Mouse (Mus musculus) intestine, embryonic 15.5 days (tissue): ENCODE data around the gene Hspb9. TPM values are rescaled to one million over a fixed set of nuclear protein-coding genes. Genes with fewer than 3 reads are reported as not detected.

Source experiments
- ATAC-seq: fragments of 200-750 bp; cut with Nextera tagmentation; 2 replicates; pipeline ENCODE4 v1.8.0; 2017; ENCODE audit warnings: moderate TSS enrichment, moderate library complexity
- H3K27ac ChIP-seq: fragments of 300-500 bp; sonication (generic); 2 replicates; pipeline ENCODE4 v1.5.1; 2015; ENCODE audit warnings: mild to moderate bottlenecking, inconsistent platforms
- H3K27me3 ChIP-seq: fragments of 300-500 bp; sonication (generic); replicated peaks from 2 replicates; pipeline ENCODE4 v1.6.1; 2015; ENCODE audit warnings: inconsistent platforms
- H3K36me3 ChIP-seq: fragments of 300-500 bp; sonication (generic); 2 replicates; pipeline ENCODE4 v1.6.1; 2015; ENCODE audit warnings: inconsistent platforms
- H3K4me1 ChIP-seq: fragments of 300-500 bp; sonication (generic); replicated peaks from 2 replicates; pipeline ENCODE4 v1.6.1; 2015; ENCODE audit warnings: inconsistent platforms
- H3K4me2 ChIP-seq: fragments of 300-500 bp; sonication (generic); replicated peaks from 2 replicates; pipeline ENCODE4 v1.6.1; 2015; ENCODE audit warnings: mild to moderate bottlenecking, inconsistent platforms
- H3K4me3 ChIP-seq: fragments of 300-500 bp; sonication (generic); replicated peaks from 2 replicates; pipeline ENCODE4 v1.5.1; 2015; ENCODE audit warnings: inconsistent platforms
- H3K9ac ChIP-seq: fragments of 300-500 bp; sonication (generic); 2 replicates; pipeline ENCODE4 v1.6.1; 2015; ENCODE audit warnings: inconsistent platforms
- H3K9me3 ChIP-seq: fragments of 300-500 bp; sonication (generic); 2 replicates; pipeline ENCODE4 v1.6.1; 2016; ENCODE audit warnings: inconsistent platforms
- WGBS: fragments of 180-500 bp; shearing (Covaris S2); methylation state at CpG from one replicate; pipeline ENCODE4 v1.1.7; 2015; 5-methylcytosine and 5-hydroxymethylcytosine counted together
- polyA plus RNA-seq: library from polyadenylated mRNA; unstranded; fragments of >200 nt; fragmentation: Nextera tagmentation; extraction: Ambion mirVana; gene quantifications from 2 replicates; pipeline ENCODE4 v1.2.1, GENCODE M21; 2015

Hspb9 gene
- polyA plus RNA-seq, 1 experiment from 2014 or later: 0.54 TPM

DNA sequence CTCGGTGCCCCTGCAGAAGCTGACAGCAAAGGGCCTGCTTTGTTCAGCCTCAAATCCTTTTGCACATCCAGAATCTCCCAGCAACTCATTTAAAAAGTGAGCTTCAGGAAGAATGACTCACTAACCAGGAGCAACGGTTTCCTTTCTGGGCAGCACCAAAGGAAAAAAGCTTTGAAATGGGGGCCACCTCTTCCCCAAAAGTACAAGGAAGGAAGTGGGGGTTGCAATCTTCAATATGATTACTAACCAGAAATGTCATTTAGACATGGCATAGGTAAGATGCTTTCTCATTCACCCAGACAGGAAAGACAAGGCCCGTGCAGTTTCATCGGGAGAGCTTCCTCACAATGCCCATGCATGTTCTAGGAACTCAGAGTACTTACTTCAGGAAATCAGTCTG lies 7.6 kb downstream of the Hspb9 start:
- H3K27me3 ChIP-seq: no peaks in the 10 kb centered on the region
- H3K4me2 ChIP-seq: no peak overlapping the region
- H3K4me3 ChIP-seq: no peak overlapping the region
- 63% methylated on average over 4 of the region's 4 CpGs for whole genome bisulfite sequencing
- peaks cover 32% of the 10 kb centered on the region for H3K4me1 ChIP-seq
- 0 out of 2 replicates have a peak, but pooled peaks cover 15% of the 10 kb centered on the region for H3K36me3 ChIP-seq
- no peak overlapping the region for H3K9ac ChIP-seq
- no peaks in the 10 kb centered on the region for H3K9me3 ChIP-seq
- ATAC-seq: no peak
- peak overlapping the region; percentile 18 for H3K27ac ChIP-seq

DNA sequence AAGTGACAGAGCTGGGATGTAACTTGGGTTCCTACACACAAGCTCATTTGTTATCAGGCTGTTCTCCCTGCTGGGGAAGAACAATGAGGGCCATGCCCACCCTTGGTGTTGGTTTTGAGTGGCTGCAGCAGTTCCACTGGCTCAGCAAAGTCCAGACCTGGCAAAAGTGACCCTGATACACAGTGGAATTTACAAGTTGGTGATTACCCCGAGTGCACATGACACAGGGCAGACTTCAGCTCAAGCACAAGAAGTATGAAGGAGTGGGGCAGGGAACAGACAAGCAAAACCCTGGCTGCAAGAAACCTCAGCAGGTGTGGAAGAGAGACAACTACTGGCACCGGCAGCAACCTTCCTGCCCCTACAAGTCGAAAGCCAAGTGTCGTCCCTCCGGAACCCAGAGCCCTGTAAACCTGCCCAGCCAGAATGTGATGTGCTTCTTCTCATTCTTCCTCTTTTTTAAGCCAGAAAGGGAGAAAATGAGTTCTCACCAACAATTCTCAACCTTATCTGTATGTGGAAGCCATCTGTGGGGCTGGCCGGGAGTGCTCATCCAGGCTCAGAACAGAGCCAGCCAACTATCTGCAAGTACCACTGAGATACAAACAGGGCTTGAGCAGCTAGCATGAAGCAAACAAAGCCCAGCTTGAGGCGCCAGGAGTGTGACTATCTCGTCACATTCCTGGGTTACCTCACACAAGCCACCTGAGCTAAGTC lies 8.3 kb downstream of the Hspb9 start:
- 56% methylated on average over 8 of the region's 8 CpGs for whole genome bisulfite sequencing

DNA sequence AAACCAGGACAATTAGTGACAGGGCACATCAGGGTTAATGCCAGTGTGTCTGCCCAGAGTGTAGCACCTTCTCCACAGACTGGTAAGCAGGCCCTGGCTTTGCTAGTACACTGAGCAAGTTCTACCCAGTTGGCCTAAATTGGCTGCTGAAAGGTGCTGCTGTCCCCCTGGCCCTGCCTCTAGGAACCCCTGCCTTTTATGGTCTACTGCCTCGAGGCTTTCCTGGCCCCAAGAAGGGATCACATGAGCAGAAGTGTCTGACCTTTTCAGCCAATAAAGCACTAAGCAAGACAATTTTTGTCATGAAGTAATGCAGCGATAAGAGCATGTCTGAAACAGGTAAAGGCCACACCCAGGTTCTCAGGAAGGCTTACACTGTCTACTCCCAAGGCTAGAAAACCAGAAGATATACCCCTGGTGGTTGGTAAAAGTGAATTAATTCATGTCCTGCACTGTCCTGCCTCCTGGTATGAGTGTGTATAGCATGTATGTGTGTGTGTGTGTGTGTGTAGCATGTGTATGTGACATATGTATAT lies 8.9 kb downstream of the Hspb9 start:
- H3K27ac ChIP-seq: peak overlapping the region; percentile 23; the same call in 1 of the 2 replicates
- H3K36me3 ChIP-seq: 0 out of 2 replicates have a peak, but pooled peaks cover 8% of the 10 kb centered on the region
- peaks cover 32% of the 10 kb centered on the region for H3K4me1 ChIP-seq
- 36% methylated on average over 2 of the region's 2 CpGs for WGBS
- H3K27me3 ChIP-seq: no peaks in the 10 kb centered on the region
- peak; percentile 56 for ATAC-seq
- H3K9ac ChIP-seq: no peak overlapping the region
- H3K4me2 ChIP-seq: no peak overlapping the region
- no peak overlapping the region for H3K4me3 ChIP-seq
- no peaks in the 10 kb centered on the region for H3K9me3 ChIP-seq

More for the DNA sequence above, 8.3 kb downstream of the Hspb9 start:
- H3K4me3 ChIP-seq: no peak overlapping the region
- H3K27me3 ChIP-seq: no peaks in the 10 kb centered on the region
- peaks cover 32% of the 10 kb centered on the region for H3K4me1 ChIP-seq
- no peak overlapping the region for H3K9ac ChIP-seq
- 0 out of 2 replicates have a peak, but pooled peaks cover 11% of the 10 kb centered on the region for H3K36me3 ChIP-seq
- H3K4me2 ChIP-seq: no peak overlapping the region
- 0 out of 2 replicates have a peak, but pooled peaks have one; percentile 15 for ATAC-seq
- peak overlapping the region; percentile 23 for H3K27ac ChIP-seq
- no peaks in the 10 kb centered on the region for H3K9me3 ChIP-seq

DNA sequence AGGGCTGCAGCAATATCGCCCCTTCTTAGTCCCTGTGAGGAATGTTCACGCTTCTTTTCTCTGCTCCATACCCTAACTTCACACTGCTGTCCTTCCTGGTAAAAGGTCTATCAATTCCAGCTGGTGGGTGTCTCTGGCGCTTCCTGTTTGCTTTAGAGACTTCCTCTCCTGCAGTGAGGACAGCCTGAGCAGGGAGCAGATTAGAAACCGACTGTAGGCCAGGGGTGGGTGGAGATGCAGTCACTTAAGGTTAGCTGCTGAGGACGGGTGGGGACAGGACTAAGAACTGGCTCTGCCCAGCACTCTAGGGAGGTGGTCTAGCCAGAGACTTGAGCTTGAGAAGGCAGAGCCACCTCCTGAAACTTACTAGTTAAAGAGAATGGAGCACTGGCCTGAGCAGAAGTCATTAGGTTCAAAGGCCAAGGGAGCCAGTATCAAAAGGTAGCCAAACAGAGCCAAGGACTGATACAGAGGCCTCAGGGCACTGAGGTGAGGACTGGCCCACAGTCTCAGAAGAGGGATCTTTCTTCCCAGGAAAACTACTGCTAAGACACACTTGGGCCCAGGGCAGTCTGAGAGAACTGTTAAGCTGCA lies 11.4 kb downstream of the Hspb9 start:
- no peak overlapping the region for H3K9ac ChIP-seq
- H3K4me2 ChIP-seq: no peak overlapping the region

DNA sequence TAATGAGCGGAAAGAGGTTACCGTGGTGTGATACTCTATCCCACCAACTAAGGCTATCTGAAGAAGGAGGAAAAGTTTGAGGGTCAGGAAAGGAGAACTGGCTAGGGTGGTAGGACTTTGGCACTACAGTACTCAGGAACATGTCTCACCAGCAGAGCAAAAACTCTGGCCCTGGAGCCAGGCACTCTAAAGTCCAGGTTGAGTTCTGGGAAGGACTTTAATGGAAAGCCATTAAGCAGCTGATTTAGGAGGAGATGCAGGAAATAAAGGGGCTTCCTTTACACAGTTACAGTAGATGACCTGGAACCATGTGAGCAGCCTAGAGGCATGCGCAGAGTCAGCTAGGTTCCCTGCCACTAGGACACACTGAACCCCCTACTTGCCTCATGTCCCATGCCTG lies 13.6 kb downstream of the Hspb9 start:
- no peak overlapping the region for H3K4me3 ChIP-seq
- H3K9ac ChIP-seq: no peak overlapping the region
- ATAC-seq: no peak
- no peak overlapping the region for H3K4me2 ChIP-seq
- no peak overlapping the region for H3K27ac ChIP-seq
- H3K4me1 ChIP-seq: peaks cover 19% of the 10 kb centered on the region
- H3K9me3 ChIP-seq: no peaks in the 10 kb centered on the region
- peaks cover 8% of the 10 kb centered on the region; the same call in 1 of the 2 replicates for H3K36me3 ChIP-seq
- 92% methylated on average over 3 of the region's 3 CpGs for WGBS
- H3K27me3 ChIP-seq: no peaks in the 10 kb centered on the region

More for the DNA sequence above, 11.4 kb downstream of the Hspb9 start:
- H3K27ac ChIP-seq: peak overlapping the region; percentile 38
- peak; percentile 29 for ATAC-seq
- peaks cover 32% of the 10 kb centered on the region for H3K4me1 ChIP-seq
- no peaks in the 10 kb centered on the region for H3K27me3 ChIP-seq
- peaks cover 8% of the 10 kb centered on the region; the same call in 1 of the 2 replicates for H3K36me3 ChIP-seq
- WGBS: 24% methylated on average over 5 of the region's 5 CpGs
- no peaks in the 10 kb centered on the region for H3K9me3 ChIP-seq
- H3K4me3 ChIP-seq: no peak overlapping the region

DNA sequence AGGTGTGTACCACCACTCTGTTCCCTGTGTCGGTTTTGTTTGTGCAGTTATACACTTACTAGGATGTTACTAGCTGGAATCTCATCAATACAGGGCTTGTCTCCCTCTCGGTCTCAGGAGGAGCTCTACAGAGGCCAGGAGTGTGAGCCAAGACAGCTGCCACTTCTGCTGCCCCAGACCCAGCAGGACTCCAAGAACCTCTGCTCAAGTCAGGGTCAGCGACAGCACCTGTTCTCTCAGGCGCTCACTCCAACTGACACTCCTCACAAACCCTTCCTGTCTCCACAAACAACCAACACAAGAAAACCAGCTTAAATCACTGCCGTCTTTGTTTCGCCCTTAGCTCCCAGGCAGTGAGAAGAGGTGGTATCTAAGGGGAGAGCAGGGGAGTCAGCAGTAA lies 15.0 kb downstream of the Hspb9 start:
- H3K9ac ChIP-seq: no peak overlapping the region
- no peak for ATAC-seq
- H3K27me3 ChIP-seq: no peaks in the 10 kb centered on the region
- H3K4me1 ChIP-seq: peaks cover 15% of the 10 kb centered on the region
- H3K4me2 ChIP-seq: no peak overlapping the region
- no peaks in the 10 kb centered on the region for H3K9me3 ChIP-seq
- no peak overlapping the region for H3K4me3 ChIP-seq
- H3K27ac ChIP-seq: no peak overlapping the region
- 81% methylated on average over 6 of the region's 6 CpGs for WGBS
- H3K36me3 ChIP-seq: peaks cover 8% of the 10 kb centered on the region; the same call in 1 of the 2 replicates

DNA sequence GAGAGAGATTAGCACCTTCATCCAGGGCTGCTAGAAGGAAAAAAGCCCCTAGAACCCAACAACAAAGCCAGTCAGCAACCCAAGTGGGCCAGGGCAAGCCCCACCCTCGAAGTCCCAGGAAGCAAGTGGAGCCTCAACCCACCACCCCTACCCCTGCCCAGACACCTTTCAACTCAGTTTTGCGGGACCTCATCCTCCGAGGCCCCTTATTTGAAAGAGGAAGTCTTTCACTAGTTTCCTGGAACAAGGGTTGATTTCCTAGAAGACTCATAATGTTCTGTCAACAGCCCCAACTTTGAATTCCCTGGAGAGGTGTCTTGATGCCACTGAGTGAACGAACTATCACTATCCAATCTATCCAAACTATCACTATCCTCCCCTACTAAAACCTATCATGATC lies 16.3 kb downstream of the Hspb9 start:
- peaks cover 8% of the 10 kb centered on the region for H3K4me1 ChIP-seq
- H3K36me3 ChIP-seq: peaks cover 8% of the 10 kb centered on the region; the same call in 1 of the 2 replicates
- H3K9ac ChIP-seq: no peak overlapping the region
- H3K4me2 ChIP-seq: no peak overlapping the region
- WGBS: 83% methylated on average over 4 of the region's 4 CpGs
- no peak for ATAC-seq
- H3K9me3 ChIP-seq: no peaks in the 10 kb centered on the region
- H3K4me3 ChIP-seq: no peak overlapping the region
- no peaks in the 10 kb centered on the region for H3K27me3 ChIP-seq
- H3K27ac ChIP-seq: no peak overlapping the region

DNA sequence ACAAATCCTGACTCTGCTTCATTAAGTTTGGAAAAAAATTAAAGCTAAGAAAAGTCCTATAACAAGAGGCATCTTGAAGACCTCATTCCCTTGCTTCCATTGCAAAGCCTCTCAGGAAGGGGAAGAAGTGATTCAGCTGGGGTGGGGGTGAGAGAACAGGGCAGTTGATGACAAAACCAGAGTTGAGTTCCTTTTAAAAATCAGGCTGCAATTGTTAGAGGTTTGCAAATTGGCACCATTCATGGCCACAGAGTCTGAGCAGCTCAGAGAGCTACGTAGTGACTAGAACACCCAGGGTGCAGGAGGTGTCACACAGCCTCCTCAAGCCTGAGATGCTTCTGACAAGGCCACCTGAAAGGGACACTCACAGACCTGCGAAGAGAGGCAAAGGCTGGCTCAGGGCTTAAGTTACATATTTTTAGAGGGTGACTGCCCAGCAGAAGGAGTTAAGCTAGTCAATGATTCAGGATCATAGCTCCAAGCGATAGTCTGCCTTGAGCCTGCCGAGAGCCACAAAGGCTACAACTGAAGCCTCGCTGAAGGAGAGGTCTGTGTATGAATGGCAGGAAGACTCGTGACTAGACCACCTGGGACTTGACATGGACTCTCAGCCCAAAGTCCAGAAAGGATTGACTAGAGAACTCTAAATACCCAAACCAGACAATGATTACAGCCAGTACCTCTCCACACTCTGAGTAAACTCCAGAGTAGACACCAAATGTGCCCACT lies 17.0 kb downstream of the Hspb9 start:
- Histone ChIP-seq H3K9me3 (no peaks in the 10 kb centered on the region), H3K9ac (no peak overlapping the region), H3K27me3 (no peaks in the 10 kb centered on the region), H3K36me3 (peaks cover 8% of the 10 kb centered on the region; the same call in 1 of the 2 replicates), H3K4me2 (no peak overlapping the region), H3K27ac (no peak overlapping the region), H3K4me3 (no peak overlapping the region), H3K4me1 (peaks cover 6% of the 10 kb centered on the region)
- 85% methylated on average over 6 of the region's 6 CpGs for WGBS
- no peak for ATAC-seq

DNA sequence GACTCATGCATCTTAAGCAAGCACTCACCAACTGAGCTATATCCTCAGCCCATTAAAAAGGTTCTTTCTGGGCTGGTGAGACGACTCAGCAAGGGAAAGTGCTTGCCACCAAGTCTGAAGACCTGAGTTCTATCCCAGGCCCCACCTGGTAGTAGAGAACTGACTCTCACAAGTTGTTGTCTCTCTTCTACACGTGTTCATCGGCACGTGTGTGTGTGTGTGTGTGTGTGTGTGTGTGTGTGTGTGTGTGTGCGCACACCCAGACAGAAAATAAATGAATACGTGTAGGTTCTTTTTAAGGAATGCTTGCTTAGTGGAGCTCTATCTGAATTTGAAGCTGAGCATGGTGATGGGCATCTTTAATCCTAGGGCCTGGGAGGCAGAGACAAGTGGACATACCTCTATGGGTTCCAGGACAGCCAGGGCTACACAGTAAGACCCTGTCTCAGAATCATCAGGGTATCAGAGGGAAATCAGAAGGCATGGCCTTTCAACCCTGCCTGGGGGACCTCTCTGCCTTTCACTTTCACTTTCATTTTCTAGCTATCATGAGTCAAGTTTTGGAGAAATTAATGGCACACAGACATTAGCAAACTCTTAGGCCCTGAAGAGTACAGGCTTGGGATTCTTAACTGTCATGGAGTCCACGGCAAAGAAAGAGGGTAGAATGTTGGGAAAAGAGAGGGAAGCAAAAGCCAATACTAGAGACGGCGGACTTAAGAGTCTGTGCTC lies 21.6 kb downstream of the Hspb9 start:
- Histone ChIP-seq H3K4me1 (peaks cover 22% of the 10 kb centered on the region), H3K9me3 (no peaks in the 10 kb centered on the region), H3K27ac (no peak overlapping the region), H3K27me3 (no peaks in the 10 kb centered on the region), H3K9ac (peak overlapping the region; percentile 20; the same call in 1 of the 2 replicates), H3K4me2 (peak overlapping the region; percentile 82), H3K4me3 (no peak overlapping the region), H3K36me3 (no peaks in the 10 kb centered on the region)
- 85% methylated on average over 9 of the region's 9 CpGs for WGBS
- ATAC-seq: no peak

DNA sequence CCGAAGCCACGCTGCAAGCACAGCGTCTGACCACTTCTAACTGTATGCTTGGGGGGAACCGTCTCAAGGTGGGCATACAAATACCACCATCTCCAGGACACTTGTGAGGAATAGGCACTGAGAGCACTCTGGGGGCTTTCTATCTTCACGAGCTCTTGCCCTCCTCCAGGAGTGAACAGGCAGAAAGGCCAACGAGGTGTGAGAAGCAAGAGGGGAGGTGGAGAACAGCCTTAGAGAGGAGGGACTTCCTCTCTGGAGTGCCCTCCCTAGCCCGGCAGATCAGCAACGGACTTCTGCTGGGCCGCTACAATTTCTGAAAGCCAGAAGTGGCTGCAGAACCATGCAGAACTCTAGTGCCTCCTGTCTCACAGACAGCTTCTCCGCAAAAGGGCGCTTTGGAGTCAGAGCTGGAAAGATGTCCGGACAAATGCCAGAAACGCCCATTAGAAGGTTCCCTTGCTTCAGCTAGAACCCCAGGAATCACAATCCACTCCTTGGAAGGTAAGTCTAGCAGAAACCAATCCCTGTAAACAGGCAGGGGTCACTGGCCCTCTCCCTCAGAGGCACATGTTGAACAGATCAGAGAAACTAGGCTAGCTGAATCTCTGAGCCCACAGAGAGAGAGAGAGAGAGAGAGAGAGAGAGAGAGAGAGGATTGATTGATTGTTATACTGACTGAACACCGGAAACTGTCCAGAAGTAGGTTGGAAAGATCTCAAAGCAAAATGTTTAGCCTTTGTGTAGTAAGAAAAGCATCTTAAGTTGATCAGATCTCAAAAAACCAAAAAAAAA lies 22.5 kb downstream of the Hspb9 start:
- WGBS: 65% methylated on average over 14 of the region's 14 CpGs
- no peak overlapping the region for H3K27ac ChIP-seq
- peak overlapping the region; percentile 20; the same call in 1 of the 2 replicates for H3K9ac ChIP-seq
- peak overlapping the region; percentile 82 for H3K4me2 ChIP-seq
- no peak for ATAC-seq
- H3K9me3 ChIP-seq: no peaks in the 10 kb centered on the region
- 0 out of 2 replicates have a peak overlapping the region, but pooled peaks have one; percentile 2 for H3K4me3 ChIP-seq
- H3K27me3 ChIP-seq: no peaks in the 10 kb centered on the region
- peaks cover 22% of the 10 kb centered on the region for H3K4me1 ChIP-seq
- no peaks in the 10 kb centered on the region for H3K36me3 ChIP-seq

DNA sequence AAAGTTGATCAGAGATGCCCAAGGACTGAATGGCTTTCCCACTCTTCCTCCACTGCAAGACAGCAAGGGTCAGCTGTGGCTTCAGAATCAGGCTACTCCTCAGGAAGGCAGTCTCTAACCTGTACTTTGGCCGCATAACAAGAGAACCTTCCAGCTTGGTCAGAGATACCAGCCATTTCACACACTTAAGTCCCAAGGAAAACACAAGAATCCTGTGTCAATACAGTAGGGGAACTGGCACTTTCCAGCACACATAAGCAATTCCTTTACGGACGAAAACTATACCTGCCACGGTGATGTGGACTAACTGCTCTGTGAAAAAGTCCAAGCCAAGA lies 23.1 kb downstream of the Hspb9 start:
- no peaks in the 10 kb centered on the region for H3K36me3 ChIP-seq
- H3K4me1 ChIP-seq: peaks cover 22% of the 10 kb centered on the region
- peak overlapping the region; percentile 70; the same call in 1 of the 2 replicates for H3K27ac ChIP-seq
- H3K9ac ChIP-seq: peak overlapping the region; percentile 97; the same call in 1 of the 2 replicates
- 67% methylated on average over 4 of the region's 4 CpGs for WGBS
- no peak for ATAC-seq
- H3K27me3 ChIP-seq: no peaks in the 10 kb centered on the region
- H3K9me3 ChIP-seq: no peaks in the 10 kb centered on the region
- H3K4me2 ChIP-seq: peak overlapping the region; percentile 82
- H3K4me3 ChIP-seq: peak overlapping the region; percentile 95
